Mouse (Mus musculus) CH12.LX (cell line): ENCODE measurements around the gene Erf.

Source experiments
- CHD2 ChIP-seq: IDR thresholded peaks from 2 replicates; pipeline ENCODE4 v1.6.1; 2011; ENCODE audit warnings: low read length, improper control_type of control experiment
- CTCF ChIP-seq, 2 experiments: IDR thresholded peaks in 1 of 2; conservative IDR thresholded peaks in 1 of 2; 2 replicates each; pipeline ENCODE4 v1.5.1; 2011 to 2012; ENCODE audit warnings: low read depth in 2 of 2, low read length in 2 of 2, improper control_type of control experiment in 1 of 2, inconsistent platforms in 1 of 2, mild to moderate bottlenecking in 1 of 2, moderate library complexity in 1 of 2
- MYC ChIP-seq: IDR thresholded peaks from 2 replicates; pipeline ENCODE4 v1.6.1; 2011; ENCODE audit warnings: low read depth, mild to moderate bottlenecking, improper control_type of control experiment, low read length
- NELFE ChIP-seq: IDR thresholded peaks from 2 replicates; pipeline ENCODE4 v1.6.1; 2011; ENCODE audit warnings: low read depth, low read length, improper control_type of control experiment
- POLR2A ChIP-seq: IDR thresholded peaks from 2 replicates; pipeline ENCODE4 v1.6.1; 2011; ENCODE audit warnings: low read depth, mild to moderate bottlenecking, improper control_type of control experiment, low read length
- POLR2AphosphoS2 ChIP-seq: IDR thresholded peaks from 2 replicates; pipeline ENCODE4 v1.6.1; 2011; ENCODE audit warnings: low read depth, low read length, improper control_type of control experiment
- SIN3A ChIP-seq: IDR thresholded peaks from 2 replicates; pipeline ENCODE4 v1.6.1; 2012; ENCODE audit warnings: low read length, improper control_type of control experiment, inconsistent platforms
- USF2 ChIP-seq: conservative IDR thresholded peaks from 2 replicates; pipeline ENCODE4 v1.6.1; 2011; ENCODE audit warnings: low read depth, low read length, improper control_type of control experiment
- ZMIZ1 ChIP-seq: IDR thresholded peaks from 2 replicates; pipeline ENCODE4 v1.6.1; 2012; ENCODE audit warnings: low read depth, mild to moderate bottlenecking, inconsistent platforms, low read length, improper control_type of control experiment

- TF ChIP-seq CTCF (conservative IDR thresholded peaks at IDR 0.05 in 1 of 2, IDR thresholded peaks at IDR 0.05 in 1 of 2; ENCODE audit: low read depth in 2 of 2, low read length in 2 of 2) (no peak), USF2 (no peak), CHD2 (no peak), ZMIZ1 (peak; percentile 6; the same call in 1 of the 2 replicates), POLR2A (no peak), POLR2AphosphoS2 (no peak), NELFE (no peak), MYC (peak; percentile 71), SIN3A (no peak)
Observed at GRCm38 (mm10) chr7:25220457-25221101, 30.0 kb downstream of the Erf start, which contains the start of gene Dedd2.
